Mouse (Mus musculus) neural tube, embryonic 10.5 days (tissue): ENCODE results near the gene Lancl1.

Experiments
- DNase-seq: peaks from one replicate; pipeline ENCODE4 v3.0.0-alpha.2; 2017; ENCODE audit warnings: low spot score; ENCODE audit errors: extremely low spot score

The Lancl1 gene

GRCm38 (mm10) chr1:67038246-67038987, at the start of gene Lancl1:
Lancl1 (minus strand) TSS chr1:67038872.
- peak; percentile 84 for DNase-seq

- no peak for DNase-seq
These were observed 40.5 kb upstream of the Lancl1 start for GRCm38 (mm10) chr1:67079146-67079545.

- no peak for DNase-seq
These were observed 40.0 kb upstream of the Lancl1 start for GRCm38 (mm10) chr1:67078666-67079065.

GRCm38 (mm10) chr1:67077739-67078138, 39.1 kb upstream of the Lancl1 start:
- DNase-seq, result no peak

GRCm38 (mm10) chr1:67067561-67067960, 28.9 kb upstream of the Lancl1 start:
- DNase-seq, result no peak

GRCm38 (mm10) chr1:67065347-67066270, 26.9 kb upstream of the Lancl1 start:
- DNase-seq, result no peak

- DNase-seq, result peak; percentile 63
These were observed 22.9 kb upstream of the Lancl1 start for GRCm38 (mm10) chr1:67061456-67062085.

GRCm38 (mm10) chr1:67055816-67056215, 17.1 kb upstream of the Lancl1 start:
- DNase-seq, result no peak

- DNase-seq, result no peak
These were observed 14.0 kb upstream of the Lancl1 start for GRCm38 (mm10) chr1:67052721-67053120.

- DNase-seq, result no peak
These were observed 10.9 kb upstream of the Lancl1 start for GRCm38 (mm10) chr1:67049600-67049999.

- DNase-seq, result no peak
These were observed 10.0 kb upstream of the Lancl1 start for GRCm38 (mm10) chr1:67048696-67049095.

GRCm38 (mm10) chr1:67045100-67045499, 6.4 kb upstream of the Lancl1 start:
- no peak for DNase-seq

GRCm38 (mm10) chr1:67042583-67042982, 3.9 kb upstream of the Lancl1 start:
- no peak for DNase-seq

- peak; percentile 15 for DNase-seq
These were observed 411 bp upstream of the Lancl1 start for GRCm38 (mm10) chr1:67039083-67039482.

GRCm38 (mm10) chr1:67037198-67037597, 1.5 kb downstream of the Lancl1 start:
- no peak for DNase-seq

GRCm38 (mm10) chr1:67033278-67033677, 5.4 kb downstream of the Lancl1 start:
- DNase-seq, result no peak

GRCm38 (mm10) chr1:67026927-67027511, 11.7 kb downstream of the Lancl1 start:
- DNase-seq, result no peak

GRCm38 (mm10) chr1:67026142-67026541, 12.5 kb downstream of the Lancl1 start:
- no peak for DNase-seq

GRCm38 (mm10) chr1:67022767-67023166, 15.9 kb downstream of the Lancl1 start:
- no peak for DNase-seq

GRCm38 (mm10) chr1:67022051-67022450, 16.6 kb downstream of the Lancl1 start:
- DNase-seq, result no peak

GRCm38 (mm10) chr1:67020637-67021161, 18.0 kb downstream of the Lancl1 start:
- DNase-seq, result no peak
